Mouse (Mus musculus) cerebellum, adult 2 months (tissue): ENCODE measurements around the gene S100a4.

Source experiments
- CTCF ChIP-seq: fragments of 200-500 bp; IDR thresholded peaks from 2 replicates; pipeline ENCODE4 v1.5.1; 2011; ENCODE audit warnings: low read depth, mild to moderate bottlenecking, control low read depth, low read length, moderate library complexity, borderline replicate concordance; ENCODE audit not compliant: insufficient read depth
- POLR2A ChIP-seq: fragments of 200-500 bp; IDR thresholded peaks from 2 replicates; pipeline ENCODE4 v1.6.1; 2011; ENCODE audit warnings: low read length, control low read depth, borderline replicate concordance; ENCODE audit not compliant: insufficient read depth

GRCm38 (mm10) chr3:90649832-90650231 lies 46.3 kb downstream of the S100a4 start:
- TF ChIP-seq CTCF, result no peak
- TF ChIP-seq POLR2A, result no peak
